Mouse (Mus musculus): ENCODE measurements around the gene Stard7. TPM values are rescaled to one million over a fixed set of nuclear protein-coding genes. Genes with fewer than 3 reads are reported as not detected.
"Not testable (repeated sequence)": the region's sequence is repeated elsewhere in the genome, so short reads cannot be mapped to it uniquely, and the experiment has no call there.

The Stard7 gene
- polyA plus RNA-seq, 2 experiments: 60.8 to 79.0 TPM

DNA sequence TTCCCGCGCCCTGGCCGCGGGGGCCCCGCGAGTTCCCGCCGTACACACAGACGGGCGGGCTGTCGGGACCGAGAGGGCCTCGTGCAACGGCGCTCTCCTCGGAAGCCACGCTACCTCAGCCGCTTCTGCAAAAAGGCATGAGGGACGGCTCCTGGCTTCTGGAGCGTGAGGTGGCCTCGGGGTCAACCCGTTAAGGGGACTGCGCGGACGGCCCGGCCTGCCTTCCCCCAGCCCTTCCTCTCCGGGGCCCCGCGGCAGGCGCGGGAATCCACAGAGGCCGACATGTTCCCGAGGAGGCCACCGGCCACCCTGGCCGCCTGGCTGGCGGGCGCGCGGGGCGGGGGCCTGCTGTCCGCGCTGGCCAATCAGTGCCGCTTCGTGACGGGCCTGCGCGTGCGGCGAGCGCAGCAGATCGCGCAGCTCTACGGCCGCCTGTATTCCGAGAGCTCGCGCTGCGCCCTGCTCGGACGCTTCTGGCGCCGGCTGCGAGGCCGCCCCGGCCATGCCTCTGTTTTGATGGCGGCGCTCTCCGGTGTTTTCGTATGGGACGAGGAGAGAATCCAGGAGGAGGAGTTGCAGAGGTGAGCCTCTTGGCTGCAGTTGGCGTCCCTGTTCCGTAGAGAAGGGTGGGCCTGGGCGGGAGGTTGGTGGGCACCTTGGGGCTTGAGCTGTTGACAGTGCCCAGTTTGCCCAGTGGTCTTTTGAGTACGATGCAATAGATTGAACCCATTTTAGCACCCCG lies 453 bp downstream of the Stard7 start:
- no peaks in the 10 kb centered on the region for H3K9me3 ChIP-seq (ENCODE audit: control insufficient read depth, low read length)
- peak overlapping the region; percentile 91 for H3K27ac ChIP-seq (replicated peaks; ENCODE audit: low read depth, low read length)
- peak overlapping the region; percentile 84 for H3K9ac ChIP-seq (ENCODE audit: low read depth, low read length, severe bottlenecking)
- H3K4me1 ChIP-seq (ENCODE audit: control insufficient read depth, insufficient read depth, low read length): peaks cover 4% of the 10 kb centered on the region; the same call in 1 of the 2 replicates
- peak overlapping the region; percentile 72 for H3K4me2 ChIP-seq (replicated peaks; ENCODE audit: low read depth, low read length, severe bottlenecking)
- H3K4me3 ChIP-seq (replicated peaks; ENCODE audit: low read length): peak overlapping the region; percentile 99
- no peaks in the 10 kb centered on the region; the same call in 1 of the 2 replicates for H3K36me3 ChIP-seq (ENCODE audit: control insufficient read depth, insufficient read depth, low read length)
- ATAC-seq (ENCODE audit: low FRiP score, low read depth): peak; percentile 93
- WGBS: under 1% methylated on average over 47 of the region's 75 CpGs
- H3K27me3 ChIP-seq (ENCODE audit: control insufficient read depth, insufficient read depth, low read length): no peaks in the 10 kb centered on the region
- TF ChIP-seq POLR2A (IDR thresholded peaks at IDR 0.05; ENCODE audit: borderline replicate concordance, extremely low read depth, insufficient read depth, insufficient read length): peak; percentile 61; the same call in 1 of the 2 replicates
- peak; percentile 87 for DNase-seq (ENCODE audit: low spot score)

DNA sequence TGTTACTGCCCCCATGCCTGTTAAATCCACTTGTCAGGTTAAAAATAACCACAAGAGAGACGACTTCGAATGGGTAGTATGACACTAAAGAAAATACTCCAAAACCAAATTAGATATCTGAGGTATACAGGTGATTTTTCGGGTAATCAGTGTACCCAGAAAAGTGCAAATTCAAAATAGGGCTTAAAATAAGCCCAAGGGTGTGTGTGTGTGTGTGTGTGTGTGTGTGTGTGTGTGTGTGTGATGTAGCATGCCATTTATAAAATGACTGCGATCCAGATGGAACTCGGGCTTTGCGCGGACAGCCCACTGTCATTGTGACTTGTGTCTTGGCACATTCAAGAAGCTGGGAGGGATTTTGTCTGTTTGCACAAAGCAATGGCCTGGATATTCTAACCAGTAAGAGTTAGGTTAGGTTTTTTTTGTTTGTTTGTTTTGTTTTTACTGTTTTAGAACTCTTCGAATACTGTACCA lies 1.1 kb downstream of the Stard7 start:
- DNase-seq (ENCODE audit: low spot score): no peak
- TF ChIP-seq POLR2A (IDR thresholded peaks at IDR 0.05; ENCODE audit: borderline replicate concordance, extremely low read depth, insufficient read depth, insufficient read length): no peak
- peak overlapping the region; percentile 91 for H3K27ac ChIP-seq (replicated peaks; ENCODE audit: low read depth, low read length)

DNA sequence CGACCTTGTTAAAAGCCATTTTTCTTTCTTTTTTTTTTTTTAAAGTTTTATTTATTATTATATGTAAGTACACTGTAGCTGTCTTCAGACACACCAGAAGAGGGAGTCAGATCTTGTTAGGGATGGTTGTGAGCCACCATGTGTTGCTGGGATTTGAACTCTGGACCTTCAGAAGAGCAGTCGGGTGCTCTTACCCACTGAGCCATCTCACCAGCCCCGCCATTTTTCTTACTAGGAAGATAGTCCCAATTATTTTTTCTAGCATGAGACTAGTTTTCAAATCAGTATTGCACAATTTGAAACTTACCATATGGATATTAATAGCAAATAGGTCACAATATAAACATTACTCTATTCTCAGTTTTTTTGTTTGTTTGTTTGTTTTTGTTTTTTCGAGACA lies 2.0 kb downstream of the Stard7 start:
- not testable (repeated sequence) for H3K4me2 ChIP-seq (replicated peaks; ENCODE audit: low read depth, low read length, severe bottlenecking); H3K4me1 ChIP-seq (ENCODE audit: control insufficient read depth, insufficient read depth, low read length); ATAC-seq (ENCODE audit: low FRiP score, low read depth); H3K27me3 ChIP-seq (ENCODE audit: control insufficient read depth, insufficient read depth, low read length); H3K36me3 ChIP-seq (ENCODE audit: control insufficient read depth, insufficient read depth, low read length); DNase-seq (ENCODE audit: low spot score); H3K9ac ChIP-seq (ENCODE audit: low read depth, low read length, severe bottlenecking); H3K27ac ChIP-seq (replicated peaks; ENCODE audit: low read depth, low read length); H3K4me3 ChIP-seq (replicated peaks; ENCODE audit: low read length); H3K9me3 ChIP-seq (ENCODE audit: control insufficient read depth, low read length)
- 97% methylated on average over 4 of the region's 4 CpGs for WGBS

More for the DNA sequence above, 1.1 kb downstream of the Stard7 start:
- Histone ChIP-seq H3K9me3 (ENCODE audit: control insufficient read depth, low read length) (no peaks in the 10 kb centered on the region), H3K36me3 (ENCODE audit: control insufficient read depth, insufficient read depth, low read length) (no peaks in the 10 kb centered on the region; the same call in 1 of the 2 replicates), H3K9ac (ENCODE audit: low read depth, low read length, severe bottlenecking) (peak overlapping the region; percentile 84), H3K4me1 (ENCODE audit: control insufficient read depth, insufficient read depth, low read length) (peaks cover 4% of the 10 kb centered on the region; the same call in 1 of the 2 replicates), H3K27me3 (ENCODE audit: control insufficient read depth, insufficient read depth, low read length) (no peaks in the 10 kb centered on the region), H3K4me3 (replicated peaks; ENCODE audit: low read length) (peak overlapping the region; percentile 99), H3K4me2 (replicated peaks; ENCODE audit: low read depth, low read length, severe bottlenecking) (peak overlapping the region; percentile 72)
- ATAC-seq (ENCODE audit: low FRiP score, low read depth): no peak
- WGBS: 13% methylated on average over 8 of the region's 8 CpGs

DNA sequence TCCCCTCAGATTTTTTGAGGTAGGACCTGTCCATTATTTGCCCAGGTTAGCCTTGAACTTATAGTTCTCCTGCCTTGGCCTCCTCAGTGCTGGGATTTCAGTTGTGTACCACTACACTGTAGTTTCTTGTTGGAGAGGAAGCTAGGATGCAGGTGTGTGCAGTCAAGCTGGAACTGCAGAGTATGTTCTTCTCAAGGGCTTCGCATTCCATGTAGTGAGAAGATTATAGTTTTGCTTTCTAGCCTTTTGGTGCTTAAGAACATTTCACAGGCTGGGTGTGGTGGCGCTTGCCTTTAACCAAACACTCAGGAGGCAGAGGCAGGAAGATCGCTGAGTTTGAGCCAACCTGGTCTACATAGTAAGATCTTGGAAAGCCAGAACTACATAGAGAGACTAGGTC lies 2.8 kb downstream of the Stard7 start:
- Histone ChIP-seq H3K4me1 (ENCODE audit: control insufficient read depth, insufficient read depth, low read length) (peaks cover 4% of the 10 kb centered on the region; the same call in 1 of the 2 replicates), H3K27ac (replicated peaks; ENCODE audit: low read depth, low read length) (no peak overlapping the region), H3K4me3 (replicated peaks; ENCODE audit: low read length) (no peak overlapping the region), H3K27me3 (ENCODE audit: control insufficient read depth, insufficient read depth, low read length) (no peaks in the 10 kb centered on the region), H3K4me2 (replicated peaks; ENCODE audit: low read depth, low read length, severe bottlenecking) (no peak overlapping the region), H3K9me3 (ENCODE audit: control insufficient read depth, low read length) (no peaks in the 10 kb centered on the region), H3K9ac (ENCODE audit: low read depth, low read length, severe bottlenecking) (no peak overlapping the region), H3K36me3 (ENCODE audit: control insufficient read depth, insufficient read depth, low read length) (no peaks in the 10 kb centered on the region; the same call in 1 of the 2 replicates)
- no peak for DNase-seq (ENCODE audit: low spot score)
- no peak for ATAC-seq (ENCODE audit: low FRiP score, low read depth)
- 96% methylated on average over 3 of the region's 3 CpGs for WGBS
- TF ChIP-seq POLR2A (IDR thresholded peaks at IDR 0.05; ENCODE audit: borderline replicate concordance, extremely low read depth, insufficient read depth, insufficient read length): no peak

DNA sequence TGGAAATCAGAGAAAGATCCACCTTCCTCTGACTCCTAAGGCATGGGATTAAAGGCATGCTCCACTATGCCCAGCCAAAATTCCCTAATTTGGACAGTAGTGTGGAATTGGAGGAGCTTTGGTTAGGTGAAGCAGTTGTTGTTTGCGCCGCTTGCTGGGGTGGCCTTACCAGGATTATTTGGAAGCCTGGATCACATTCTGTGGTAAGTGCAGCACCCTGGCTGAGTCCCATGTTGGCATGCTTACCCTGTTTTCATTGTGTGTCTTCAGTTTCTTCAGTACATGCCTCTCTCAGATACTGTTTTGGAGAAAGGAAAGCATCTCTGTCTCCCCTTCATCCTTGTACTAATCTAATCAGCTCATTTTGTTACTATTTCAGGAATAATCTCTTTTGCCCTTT lies 4.6 kb downstream of the Stard7 start:
- Histone ChIP-seq H3K9me3 (ENCODE audit: control insufficient read depth, low read length) (no peaks in the 10 kb centered on the region), H3K36me3 (ENCODE audit: control insufficient read depth, insufficient read depth, low read length) (no peaks in the 10 kb centered on the region; the same call in 1 of the 2 replicates), H3K27me3 (ENCODE audit: control insufficient read depth, insufficient read depth, low read length) (no peaks in the 10 kb centered on the region), H3K27ac (replicated peaks; ENCODE audit: low read depth, low read length) (no peak overlapping the region), H3K4me2 (replicated peaks; ENCODE audit: low read depth, low read length, severe bottlenecking) (no peak overlapping the region), H3K4me1 (ENCODE audit: control insufficient read depth, insufficient read depth, low read length) (peaks cover 4% of the 10 kb centered on the region; the same call in 1 of the 2 replicates), H3K9ac (ENCODE audit: low read depth, low read length, severe bottlenecking) (no peak overlapping the region), H3K4me3 (replicated peaks; ENCODE audit: low read length) (no peak overlapping the region)
- ATAC-seq (ENCODE audit: low FRiP score, low read depth) (no peak), DNase-seq (ENCODE audit: low spot score) (no peak)
- 85% methylated on average over 2 of the region's 2 CpGs for WGBS
- TF ChIP-seq POLR2A (IDR thresholded peaks at IDR 0.05; ENCODE audit: borderline replicate concordance, extremely low read depth, insufficient read depth, insufficient read length): no peak
